Mouse (Mus musculus) activated CD4-positive, CD25-positive, alpha-beta regulatory T cell, adult 4 months (primary cell): Measurements from ENCODE around the gene Sh3gl3. TPM values are rescaled to one million over a fixed set of nuclear protein-coding genes. Genes with fewer than 3 reads are reported as not detected.
A peak's percentile ranks its signal among the peaks of the same experiment; 100 is the strongest.

Experiments used
- ATAC-seq: one replicate; pipeline ENCODE4 v1.8.0; 2017
- polyA plus RNA-seq, 2 experiments: library from polyadenylated mRNA; unstranded; fragments of 100-300 nt; shearing (Covaris generic); gene quantifications; one replicate each; pipeline ENCODE4 v1.2.1; 2017

Gene Sh3gl3
- polyA plus RNA-seq = 1 to 10 TPM; 1.4 to 3.1 TPM

- no peak for ATAC-seq
Observed at GRCm38 (mm10) chr7:82173540-82173939, at the start of gene Sh3gl3. Gene Sh3gl3 (plus strand): TSS chr7:82173840.

- no peak for ATAC-seq
Observed at GRCm38 (mm10) chr7:82138196-82138595, 35.4 kb upstream of the Sh3gl3 start.

GRCm38 (mm10) chr7:82147151-82147550 lies 26.5 kb upstream of the Sh3gl3 start:
- ATAC-seq = no peak

GRCm38 (mm10) chr7:82164681-82165080 lies 9.0 kb upstream of the Sh3gl3 start:
- ATAC-seq = no peak

GRCm38 (mm10) chr7:82174571-82175326 lies 1.1 kb downstream of the Sh3gl3 start:
- peak; percentile 92 for ATAC-seq

GRCm38 (mm10) chr7:82175327-82175721 lies 1.7 kb downstream of the Sh3gl3 start:
- ATAC-seq = no peak

GRCm38 (mm10) chr7:82176192-82176591 lies 2.6 kb downstream of the Sh3gl3 start:
- no peak for ATAC-seq

GRCm38 (mm10) chr7:82177336-82177735 lies 3.7 kb downstream of the Sh3gl3 start:
- ATAC-seq = no peak

- ATAC-seq = no peak
Observed at GRCm38 (mm10) chr7:82180919-82181318, 7.3 kb downstream of the Sh3gl3 start.

GRCm38 (mm10) chr7:82182781-82183180 lies 9.1 kb downstream of the Sh3gl3 start:
- ATAC-seq = no peak

- peak; percentile 57 for ATAC-seq
Observed at GRCm38 (mm10) chr7:82191604-82192003, 18.0 kb downstream of the Sh3gl3 start.

- ATAC-seq = peak; percentile 72
Observed at GRCm38 (mm10) chr7:82192512-82192911, 18.9 kb downstream of the Sh3gl3 start.

GRCm38 (mm10) chr7:82203111-82203510 lies 29.5 kb downstream of the Sh3gl3 start:
- no peak for ATAC-seq

GRCm38 (mm10) chr7:82204014-82204784 lies 30.6 kb downstream of the Sh3gl3 start:
- peak; percentile 88 for ATAC-seq

- ATAC-seq = peak; percentile 15
Observed at GRCm38 (mm10) chr7:82204975-82205374, 31.3 kb downstream of the Sh3gl3 start.

- no peak for ATAC-seq
Observed at GRCm38 (mm10) chr7:82206787-82207186, 33.1 kb downstream of the Sh3gl3 start.

GRCm38 (mm10) chr7:82221380-82221933 lies 47.8 kb downstream of the Sh3gl3 start:
- ATAC-seq = no peak

- ATAC-seq = no peak
Observed at GRCm38 (mm10) chr7:82223906-82224846, 50.5 kb downstream of the Sh3gl3 start.

- ATAC-seq = no peak
Observed at GRCm38 (mm10) chr7:82233201-82233600, 59.6 kb downstream of the Sh3gl3 start.

- ATAC-seq = no peak
Observed at GRCm38 (mm10) chr7:82234010-82234897, 60.6 kb downstream of the Sh3gl3 start.

- ATAC-seq = no peak
Observed at GRCm38 (mm10) chr7:82234898-82235290, 61.3 kb downstream of the Sh3gl3 start.
